Mouse (Mus musculus) effector memory CD4-positive, alpha-beta T cell, adult 7 months (primary cell): ENCODE measurements around the gene Slc45a2. TPM values are rescaled to one million over a fixed set of nuclear protein-coding genes. Genes with fewer than 3 reads are reported as not detected.

ENCODE experiments used
- polyA plus RNA-seq: library from polyadenylated mRNA; unstranded; fragments of 100-300 nt; shearing (Covaris generic); gene quantifications from one replicate; pipeline ENCODE4 v1.2.1, GENCODE M21; 2017

Slc45a2 gene
- not detected for polyA plus RNA-seq

GRCm38 (mm10) chr15:11000421-11000820 is at the start of gene Slc45a2:
Gene Slc45a2, plus strand, starts transcription at chr15:11000721.

DNA sequence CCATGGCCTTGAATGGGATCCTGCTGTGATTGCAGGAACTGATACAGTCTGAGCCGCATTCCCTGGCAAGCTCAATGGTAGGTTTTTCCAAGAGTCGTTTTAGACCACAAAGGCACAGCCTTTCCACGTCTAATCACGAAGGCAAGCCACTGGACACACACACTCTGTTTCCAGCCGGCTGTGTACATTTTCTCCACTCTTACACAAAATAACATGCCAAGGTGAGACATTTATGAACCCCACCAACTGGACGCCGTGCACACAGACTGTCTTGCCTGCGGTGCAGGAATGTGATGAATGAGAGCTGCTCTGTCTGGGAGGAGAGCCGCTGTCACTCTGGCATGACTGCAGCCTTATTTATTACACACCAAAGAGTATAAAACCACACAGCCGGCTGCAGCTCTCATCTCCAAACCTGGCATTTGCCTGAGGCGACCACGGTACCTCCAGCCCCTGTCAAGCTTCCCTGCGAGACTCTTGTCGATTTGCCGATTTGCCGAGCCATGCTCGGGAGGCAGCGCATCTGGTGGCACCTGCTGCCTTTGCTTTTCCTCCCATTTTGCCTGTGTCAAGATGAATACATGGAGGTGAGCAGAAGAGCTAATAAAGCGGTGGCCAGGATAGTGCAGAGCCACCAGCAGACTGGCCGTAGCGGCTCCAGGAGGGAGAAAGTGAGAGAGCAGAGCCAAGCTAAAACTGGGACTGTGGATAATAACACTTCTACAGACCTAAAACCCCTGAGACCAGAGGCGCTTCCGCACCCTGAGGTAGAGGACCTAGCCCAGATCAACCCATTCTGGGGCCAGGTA is 48.4 kb upstream of the Slc45a2 start, which contains the start of gene C1qtnf3:
Gene C1qtnf3, plus strand, starts transcription at position 382 of the 809 bp plus-strand sequence.

DNA sequence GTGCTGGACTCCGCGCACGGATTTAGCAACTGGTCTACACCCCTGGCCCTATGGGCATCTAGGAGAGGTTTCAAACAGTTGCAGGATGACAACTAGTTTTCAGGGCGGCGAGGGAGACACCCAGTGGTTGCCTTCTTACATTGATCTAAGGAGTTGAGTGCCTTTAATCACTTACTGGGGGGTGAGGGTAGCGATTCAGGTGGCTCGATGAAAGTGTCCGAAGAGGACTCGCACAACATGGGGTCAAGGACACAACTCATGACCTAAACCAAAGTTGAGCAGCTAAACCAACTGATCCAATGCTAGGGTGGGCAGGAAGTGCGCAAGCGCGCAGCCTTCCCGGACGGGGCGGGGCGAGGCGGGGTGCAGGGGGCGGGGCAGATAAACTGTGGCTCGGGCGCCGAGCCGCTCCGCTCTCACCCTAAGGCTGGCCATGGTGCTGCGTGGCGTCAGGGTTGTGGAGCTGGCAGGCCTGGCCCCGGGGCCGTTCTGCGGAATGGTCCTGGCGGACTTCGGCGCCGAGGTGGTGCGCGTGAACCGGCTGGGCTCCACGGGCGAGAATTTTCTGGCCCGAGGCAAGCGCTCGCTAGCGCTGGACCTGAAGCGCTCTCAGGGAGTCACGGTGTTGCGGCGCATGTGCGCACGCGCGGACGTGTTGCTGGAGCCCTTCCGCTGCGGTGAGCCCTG is 19.0 kb upstream of the Slc45a2 start, which contains the start of gene Amacr:
Gene Amacr, plus strand, starts transcription at position 380 of the 687 bp plus-strand sequence.

GRCm38 (mm10) chr15:11037711-11038110 is 37.2 kb downstream of the Slc45a2 start, which contains the start of gene Rxfp3:
Gene Rxfp3, minus strand, starts transcription at chr15:11037991.

DNA sequence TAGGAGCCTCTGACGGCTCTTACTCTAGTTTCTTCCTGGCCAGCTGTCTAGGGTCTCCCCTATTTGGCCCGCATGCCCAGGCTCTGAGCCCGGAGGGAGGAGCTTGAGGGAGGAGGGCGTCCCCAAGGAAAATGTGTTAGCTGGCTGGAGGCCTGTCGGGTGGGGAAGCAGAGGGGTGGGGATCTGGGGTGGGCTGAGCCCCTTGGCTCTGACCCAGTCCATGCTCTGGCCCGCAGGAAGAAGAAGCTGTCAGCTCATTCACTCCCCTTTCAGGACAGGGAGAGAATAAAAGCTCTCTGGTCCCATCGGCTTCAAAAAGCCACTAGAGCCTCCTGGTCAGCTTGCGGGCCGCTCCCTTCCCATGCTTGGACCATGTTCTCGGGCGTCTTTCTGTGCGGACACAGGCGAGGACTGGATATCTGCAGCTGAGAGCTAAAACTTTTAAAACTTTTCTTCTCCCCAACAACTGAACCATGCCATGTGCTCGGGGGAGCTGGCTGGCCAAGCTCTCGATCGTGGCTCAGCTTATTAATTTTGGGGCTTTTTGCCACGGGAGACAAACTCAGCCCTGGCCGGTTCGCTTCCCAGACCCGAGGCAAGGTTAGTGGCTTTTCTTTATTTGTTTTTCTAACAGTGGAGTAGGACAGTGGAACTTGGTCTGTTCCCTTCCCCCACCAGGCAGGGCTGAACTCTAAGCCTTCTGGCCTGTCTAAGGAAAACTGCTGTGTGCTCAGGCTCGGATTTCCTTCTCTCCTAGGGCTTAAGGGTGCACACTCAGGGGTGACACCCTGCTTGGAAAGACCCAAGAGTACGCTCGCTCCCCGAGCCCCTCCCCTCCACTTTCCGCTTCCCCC is 64.3 kb downstream of the Slc45a2 start, which contains the start of gene Adamts12:
Gene Adamts12, plus strand, starts transcription at position 233 of the 854 bp plus-strand sequence.

Other genes starting within 250 kb of the Slc45a2 start
- 0.16 TPM for gene C1qtnf3, start 48.4 kb upstream of the Slc45a2 start, polyA plus RNA-seq
- 3.8 TPM for gene Amacr, start 19.0 kb upstream of the Slc45a2 start, polyA plus RNA-seq
- gene Rxfp3, start 37.3 kb downstream of the Slc45a2 start, polyA plus RNA-seq = not detected
- gene Adamts12, start 64.1 kb downstream of the Slc45a2 start, polyA plus RNA-seq = 0.09 TPM